Mouse (Mus musculus) ovary, postnatal 36 days (tissue): ENCODE measurements around the gene Lcat.
"Not testable (repeated sequence)": the region's sequence is repeated elsewhere in the genome, so short reads cannot be mapped to it uniquely, and the experiment has no call there.

Source experiments
- DNase-seq: peaks from one replicate; pipeline ENCODE4 v3.0.0; 2022; ENCODE audit warnings: low spot score, mixed read lengths

Gene Lcat

DNA sequence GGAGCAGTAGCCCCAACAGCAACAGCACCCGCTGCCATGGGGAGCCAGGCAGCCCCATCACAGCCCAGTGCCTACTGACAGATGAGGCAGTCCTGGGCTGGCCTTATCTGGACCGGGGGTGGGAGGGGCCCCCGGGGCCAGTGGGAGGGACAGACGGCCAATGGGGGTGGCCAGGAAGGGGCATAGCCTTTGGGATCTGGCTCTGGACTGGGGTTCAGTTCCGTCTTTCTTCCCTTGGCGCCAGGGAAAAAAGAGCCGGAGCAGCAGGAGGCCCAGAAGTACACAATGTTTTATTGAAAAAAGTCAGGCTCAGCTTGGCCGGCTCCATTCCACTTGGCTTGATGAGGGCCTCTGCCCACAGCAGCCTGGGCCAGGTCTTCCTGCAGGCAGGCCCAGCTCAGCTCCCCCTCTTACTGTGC is at the start of gene Lcat:
Gene Lcat (minus strand): TSS at position 62 of the 419 bp plus-strand sequence.
- DNase-seq: no peak

DNA sequence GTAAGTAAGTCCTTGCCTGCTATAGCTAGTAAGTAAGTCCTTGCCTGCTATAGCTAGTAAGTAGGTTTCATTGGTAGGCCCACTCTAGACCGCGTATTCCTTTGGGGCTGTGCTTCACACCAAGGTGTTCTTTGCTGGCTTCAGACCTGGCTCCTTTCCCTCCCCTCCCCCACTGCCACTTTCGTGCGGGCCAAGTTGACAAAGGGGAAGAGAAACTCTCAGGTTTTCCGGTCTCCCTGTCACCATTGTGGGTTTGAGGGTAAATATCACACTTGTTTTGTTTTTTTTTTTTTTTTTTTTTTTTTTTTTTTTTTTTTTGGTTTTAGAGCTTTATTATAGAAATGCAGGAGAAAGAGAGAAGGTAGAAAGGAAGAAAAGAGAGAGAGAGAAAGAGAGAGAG is 49.3 kb upstream of the Lcat start:
- DNase-seq: no peak

DNA sequence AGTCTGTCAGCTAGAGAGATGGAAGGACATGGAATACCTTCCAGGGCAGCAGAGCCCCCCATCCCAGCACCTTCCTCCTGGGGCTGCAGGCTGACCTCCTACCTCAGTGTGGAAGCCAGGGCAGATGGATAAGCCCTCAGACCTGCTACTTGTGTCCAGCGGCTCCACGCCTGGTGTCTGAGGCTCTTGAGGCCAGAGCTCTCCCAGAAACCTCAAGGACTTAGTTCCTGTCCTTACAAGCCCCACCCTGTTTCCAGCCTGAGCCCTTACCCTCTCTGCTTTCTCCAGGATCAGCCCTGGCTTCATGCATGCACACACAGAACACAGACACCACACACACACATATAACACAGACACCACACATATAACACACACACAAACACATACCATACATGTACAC is 48.4 kb upstream of the Lcat start:
- no peak for DNase-seq

DNA sequence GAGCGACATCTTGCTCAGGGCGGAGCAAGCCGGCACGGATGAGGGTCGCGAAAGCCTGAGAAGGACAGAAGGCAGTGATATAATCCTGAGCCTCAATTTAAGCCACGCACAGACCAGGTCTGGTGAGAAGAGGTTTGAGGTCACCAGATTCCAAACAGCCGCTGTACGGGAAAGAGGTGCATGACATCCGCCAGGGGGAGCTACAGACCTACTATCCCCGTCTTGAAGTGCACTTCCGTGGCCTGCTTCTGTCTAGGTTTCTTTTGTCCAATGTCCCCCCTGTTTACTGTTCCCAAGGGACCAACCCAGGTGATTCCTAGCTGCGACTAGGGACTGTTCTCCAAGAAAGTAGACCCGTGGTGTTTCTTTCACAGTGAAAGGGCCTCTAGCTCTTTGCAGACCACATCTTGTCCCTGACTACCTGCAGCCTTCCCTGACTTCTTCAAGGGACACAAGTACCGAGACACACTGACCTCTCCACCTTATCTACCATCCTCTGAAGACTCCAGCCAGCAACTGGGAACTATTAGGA is 47.7 kb upstream of the Lcat start, which contains the start of gene Dus2:
Gene Dus2 (plus strand): TSS at position 482 of the 532 bp plus-strand sequence.
- peak; percentile 74 for DNase-seq

DNA sequence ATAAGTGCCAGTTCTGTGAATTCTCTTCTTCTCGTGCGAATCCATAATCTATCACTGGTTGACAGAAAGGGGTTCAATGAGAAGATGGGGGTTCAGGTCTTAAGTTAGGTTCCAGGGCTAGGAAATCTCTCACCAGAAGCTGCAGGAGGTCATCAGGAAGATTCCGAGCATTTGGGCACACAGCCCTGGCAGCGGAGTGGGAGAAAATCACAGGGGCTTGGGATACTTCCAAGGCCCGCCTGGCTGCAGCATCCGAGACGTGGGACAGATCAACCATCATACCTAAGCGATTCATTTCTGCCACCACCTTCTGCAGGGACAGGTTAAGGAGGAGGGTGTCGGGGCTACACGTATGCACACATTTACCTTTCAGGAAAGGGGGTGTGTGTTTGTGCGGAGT is 45.4 kb upstream of the Lcat start:
- DNase-seq: no peak

DNA sequence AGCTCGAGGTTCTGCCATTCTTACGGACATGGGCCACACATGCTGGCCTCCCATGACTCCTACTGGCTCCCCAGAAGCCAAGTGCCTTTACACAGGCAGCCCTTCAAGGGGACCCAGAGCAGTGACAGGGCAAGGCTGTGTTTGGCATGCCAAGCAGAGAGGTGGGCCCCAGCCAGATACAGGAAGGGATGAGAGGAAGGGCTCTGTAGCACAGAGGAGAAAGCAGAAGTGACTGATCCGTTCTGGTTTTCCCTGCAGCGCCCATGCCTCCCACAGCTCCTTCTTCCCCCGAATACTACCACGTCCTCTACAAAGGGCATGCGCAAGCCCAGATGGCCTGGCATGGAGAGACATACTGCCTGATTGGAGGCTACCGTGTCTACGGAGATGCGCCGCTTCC is 40.2 kb upstream of the Lcat start:
- not testable (repeated sequence) for DNase-seq

DNA sequence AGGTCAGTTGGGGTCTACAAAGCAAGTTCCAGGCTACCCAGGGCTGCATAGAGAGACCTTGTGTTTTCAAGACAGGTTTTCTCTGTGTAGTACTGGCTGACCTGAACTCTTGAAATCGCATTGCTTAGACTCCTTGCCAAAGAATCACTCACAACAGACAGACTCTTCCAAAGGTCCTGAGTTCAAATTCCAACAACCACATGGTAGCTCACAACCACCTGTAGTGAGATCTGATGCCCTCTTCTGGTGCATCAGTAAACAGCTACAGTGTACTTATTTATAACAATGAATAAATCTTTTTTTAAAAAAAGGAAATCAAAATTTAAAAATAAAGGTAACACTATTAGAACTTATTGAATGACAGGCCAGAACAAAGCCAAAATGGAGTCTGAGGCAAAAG is 38.0 kb upstream of the Lcat start:
- DNase-seq: no peak

DNA sequence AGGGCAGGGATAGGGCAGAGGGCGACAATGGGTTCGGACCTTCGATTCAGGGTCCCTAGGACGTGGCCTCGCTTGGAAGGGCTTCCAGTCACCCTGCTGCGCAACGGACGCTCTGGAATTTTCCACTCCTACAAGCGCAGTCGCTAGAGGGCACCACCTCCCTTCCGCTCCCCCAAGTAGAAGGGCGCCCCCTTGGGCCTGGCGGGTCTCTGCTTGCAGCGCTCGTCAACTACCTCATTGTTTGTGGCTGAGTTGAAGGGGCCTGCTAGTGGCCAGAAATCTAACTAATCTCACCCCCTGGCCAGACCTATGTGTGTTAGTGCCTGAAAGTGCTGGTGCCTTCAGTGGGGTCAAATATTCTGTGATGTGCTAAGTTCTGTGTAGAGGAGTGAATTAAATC is 36.1 kb upstream of the Lcat start, which contains the start of gene Dpep3:
Gene Dpep3 (minus strand): TSS at position 105 of the 400 bp plus-strand sequence.
- DNase-seq: no peak

DNA sequence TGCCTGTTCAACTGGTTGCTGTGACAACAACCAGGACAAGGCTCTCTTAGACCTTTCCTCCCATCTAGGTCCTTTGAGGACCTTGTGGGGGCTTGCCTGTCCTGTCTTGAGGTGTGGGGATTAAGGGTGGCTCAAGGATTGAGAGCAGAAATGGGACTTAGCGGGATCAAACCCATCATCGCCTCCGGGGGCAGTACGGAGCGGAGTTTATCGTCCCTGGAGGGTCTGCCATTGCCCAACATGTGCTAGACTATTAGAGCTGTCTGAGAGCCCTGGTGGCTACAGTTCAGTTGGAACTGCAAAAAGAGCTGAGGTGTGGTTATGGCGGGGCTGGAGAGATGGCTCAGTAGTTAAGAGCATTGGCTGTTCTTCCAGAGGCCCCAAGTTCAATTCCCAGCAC is 32.2 kb upstream of the Lcat start:
- DNase-seq: no peak

DNA sequence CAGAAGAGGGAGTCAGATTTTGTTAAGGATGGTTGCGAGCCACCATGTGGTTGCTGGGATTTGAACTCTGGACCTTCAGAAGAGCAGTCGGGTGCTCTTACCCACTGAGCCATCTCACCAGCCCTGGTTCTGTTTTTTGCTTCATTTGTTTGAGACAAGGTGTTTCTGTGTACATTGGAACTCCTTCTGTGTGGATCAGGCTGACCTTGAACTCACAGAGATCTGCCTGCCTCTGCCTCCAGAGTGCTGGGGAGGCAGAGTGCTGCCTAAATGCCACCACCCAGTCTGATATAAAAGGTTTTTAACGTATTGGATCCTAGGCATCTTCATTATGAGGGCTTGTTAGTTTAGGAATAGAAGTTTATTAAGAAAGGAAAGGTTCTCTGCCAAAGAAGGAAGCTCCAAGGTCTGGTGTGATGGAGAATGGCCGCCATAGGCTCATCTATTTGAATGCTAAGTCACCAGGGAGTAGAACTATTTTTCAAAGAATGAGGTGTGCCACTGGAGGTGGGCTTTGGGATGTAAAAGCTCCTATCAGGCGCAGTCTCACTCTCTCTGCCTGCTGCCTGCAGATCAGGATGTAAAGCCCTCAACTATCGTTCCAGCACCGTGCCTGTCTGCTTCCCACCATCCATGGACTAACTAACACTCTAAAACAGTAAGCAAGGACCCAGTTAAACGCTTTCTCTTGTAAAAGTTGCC is 28.0 kb upstream of the Lcat start:
- DNase-seq: no peak

DNA sequence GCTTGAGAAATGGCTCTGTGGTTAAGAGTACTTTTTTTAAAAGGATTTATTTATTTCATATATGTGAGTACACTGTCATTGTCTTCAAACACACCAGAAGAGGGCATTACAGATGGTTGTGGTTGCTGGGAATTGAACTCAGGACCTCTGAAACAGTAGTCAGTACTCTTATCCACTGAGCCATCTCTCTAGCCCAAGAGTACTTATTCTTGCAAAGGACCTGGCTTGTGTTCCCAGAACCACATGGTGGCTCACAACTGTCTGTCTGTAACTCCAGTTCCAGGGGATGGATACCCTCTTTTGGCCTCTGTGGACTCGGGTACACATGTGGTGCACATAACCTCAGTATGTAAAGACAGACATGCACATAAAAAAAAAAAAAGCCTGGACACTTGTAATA is 26.2 kb upstream of the Lcat start:
- DNase-seq: no peak

DNA sequence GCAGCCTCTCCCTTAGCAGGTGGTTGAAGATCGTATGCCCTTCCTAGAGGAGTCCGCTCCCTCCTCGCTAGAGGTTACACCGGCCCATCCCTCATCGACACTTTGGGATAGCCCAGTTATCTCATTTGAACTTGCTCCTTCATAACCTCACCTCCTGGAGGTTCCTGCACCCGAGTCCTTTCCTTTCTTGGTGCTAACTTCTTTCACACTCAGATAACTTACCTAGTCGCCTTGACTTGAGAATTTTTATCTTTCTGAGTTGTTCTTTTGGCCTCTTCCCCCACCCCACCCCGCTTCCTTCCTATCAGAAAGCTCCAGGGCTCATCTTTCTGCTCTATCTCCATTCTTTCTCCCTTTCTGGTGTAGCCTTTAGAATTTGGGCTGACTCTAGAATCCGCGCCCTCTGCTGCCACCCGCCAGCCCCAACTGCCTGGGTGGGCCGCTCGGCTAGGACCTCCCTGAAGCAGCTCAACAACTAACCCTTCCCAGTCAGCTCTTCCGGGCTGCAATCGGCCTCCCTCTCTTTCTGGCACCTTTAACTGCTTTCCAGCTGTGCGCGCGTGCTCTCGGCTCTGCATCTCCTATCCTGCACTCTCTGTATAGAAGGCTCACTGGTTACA is 23.6 kb upstream of the Lcat start:
- no peak for DNase-seq

DNA sequence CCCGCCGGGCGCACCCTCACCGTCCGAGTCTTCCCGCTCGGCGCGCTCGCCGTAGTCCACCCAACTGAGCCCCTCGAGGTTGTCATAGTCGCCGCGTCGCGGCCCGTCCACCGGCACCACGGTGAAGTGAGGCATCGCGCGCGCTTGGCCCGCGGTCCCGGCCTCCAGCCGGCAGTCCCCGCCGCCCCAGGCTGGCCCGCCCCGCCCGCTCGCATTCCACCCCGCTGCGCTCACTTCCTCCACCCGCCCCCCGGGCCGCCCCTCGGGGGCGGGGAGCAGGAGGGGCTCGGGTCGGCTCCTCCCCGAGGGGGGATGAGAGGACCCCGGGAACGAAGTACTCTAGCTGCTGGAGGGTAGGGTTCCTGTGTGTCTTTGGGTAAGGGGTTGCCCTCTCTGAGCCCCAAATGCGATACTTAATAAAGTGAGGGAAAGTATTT is 22.7 kb upstream of the Lcat start, which contains the start of gene Slc12a4:
Gene Slc12a4 (minus strand): TSS at position 193 of the 437 bp plus-strand sequence.
- DNase-seq: peak; percentile 84

DNA sequence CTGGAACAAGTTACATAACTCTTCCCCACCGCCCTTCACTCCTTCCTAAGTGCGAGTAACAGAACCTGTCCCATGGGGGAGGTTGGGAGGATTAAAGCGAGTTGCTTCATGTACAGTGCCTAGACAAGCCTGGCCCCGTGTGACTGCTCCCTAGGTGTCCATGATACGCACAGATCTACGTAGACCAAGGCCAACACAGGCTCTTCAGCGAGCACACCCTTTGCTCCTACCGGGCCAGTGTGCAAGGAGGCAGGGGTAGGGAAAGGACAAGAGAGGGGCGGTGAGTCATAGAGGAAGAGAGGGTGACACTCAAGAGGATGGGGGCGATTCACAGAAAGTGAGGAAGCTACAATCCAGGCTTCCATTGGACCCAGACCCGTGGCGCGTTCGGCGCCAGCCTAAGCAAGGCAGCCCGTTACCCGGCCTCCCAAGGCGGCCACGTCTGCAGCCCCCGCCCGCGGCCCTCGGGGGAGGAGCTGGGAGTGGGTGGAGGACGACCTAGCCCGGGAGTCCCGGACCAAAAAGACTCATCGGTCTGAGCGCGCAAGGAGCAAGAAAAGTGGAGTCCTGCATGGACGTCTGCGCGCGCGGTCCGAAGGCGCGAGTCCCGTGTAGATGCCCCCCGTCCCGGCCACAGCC is 22.2 kb upstream of the Lcat start:
- DNase-seq: peak; percentile 69

DNA sequence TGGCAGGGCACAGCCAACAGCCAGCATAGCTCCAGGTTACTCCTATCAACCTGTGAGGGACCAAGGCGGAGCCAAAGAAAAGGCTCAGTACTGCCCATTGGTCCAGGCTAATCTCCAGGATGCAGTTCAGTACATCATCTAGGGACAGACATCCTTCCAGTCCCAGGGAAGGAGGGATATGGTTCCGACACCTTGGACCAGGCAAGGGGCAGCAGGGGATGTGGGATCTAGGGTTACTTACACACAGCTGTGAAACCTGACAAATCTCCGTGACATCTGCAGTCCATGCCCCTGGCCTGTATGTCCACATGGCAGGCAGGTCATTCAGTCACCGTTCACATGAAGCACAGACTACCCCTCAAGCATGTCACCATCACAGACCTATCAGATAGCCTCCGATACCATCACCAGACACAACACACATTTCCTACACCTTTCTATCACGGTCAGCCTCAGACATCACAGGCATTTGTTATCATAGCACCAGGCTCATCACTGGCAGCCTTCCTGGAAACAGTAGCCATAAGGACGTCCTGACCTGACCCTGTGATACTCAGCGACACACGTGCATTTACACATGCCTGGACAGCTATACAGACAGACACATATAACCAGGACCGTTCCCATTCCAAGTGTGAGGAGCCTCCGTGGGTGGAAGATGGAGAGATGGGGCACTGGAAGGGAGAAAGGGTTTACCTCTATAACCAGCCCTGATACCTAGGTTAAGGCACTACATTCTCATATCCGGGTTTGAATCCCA is 21.5 kb upstream of the Lcat start:
- DNase-seq: no peak

DNA sequence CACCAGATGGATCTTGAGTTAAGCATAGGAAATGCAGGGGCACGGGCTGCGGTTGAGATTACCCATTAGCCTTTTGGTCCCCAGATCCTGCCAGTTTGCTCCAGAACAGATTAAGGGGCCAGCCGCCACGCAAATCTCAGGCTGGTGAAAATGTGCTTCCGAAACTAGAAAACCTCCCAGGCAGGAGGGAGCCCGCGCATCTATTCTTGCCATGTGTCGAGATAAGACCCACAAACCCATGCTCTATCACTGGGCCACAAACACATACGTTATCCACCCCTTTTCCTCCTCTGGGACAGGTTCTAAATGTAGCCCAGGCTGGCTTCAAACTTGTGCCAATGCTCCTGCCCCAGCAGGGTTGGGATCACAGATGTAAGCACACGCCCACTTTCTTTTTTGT is 18.4 kb upstream of the Lcat start:
- DNase-seq: no peak

DNA sequence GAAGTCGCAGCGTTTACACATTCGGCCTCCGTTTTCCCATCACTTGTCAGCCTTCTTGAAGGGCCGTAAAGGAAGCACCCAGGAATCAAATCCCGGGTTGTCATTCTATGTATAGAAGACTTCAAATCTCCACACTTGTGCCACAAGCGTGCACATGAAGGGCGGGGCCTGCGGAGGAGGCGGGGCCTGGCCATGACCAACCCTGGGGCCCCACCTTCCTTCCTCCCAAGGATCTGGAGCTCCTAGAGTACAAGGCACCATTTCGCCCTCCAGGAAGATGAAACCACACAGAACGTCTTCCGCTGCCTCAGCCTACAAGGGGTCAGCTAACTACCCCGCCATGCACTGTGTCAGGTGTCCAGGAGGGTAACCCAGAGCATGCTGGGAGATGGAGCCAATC is 17.9 kb upstream of the Lcat start:
- no peak for DNase-seq

DNA sequence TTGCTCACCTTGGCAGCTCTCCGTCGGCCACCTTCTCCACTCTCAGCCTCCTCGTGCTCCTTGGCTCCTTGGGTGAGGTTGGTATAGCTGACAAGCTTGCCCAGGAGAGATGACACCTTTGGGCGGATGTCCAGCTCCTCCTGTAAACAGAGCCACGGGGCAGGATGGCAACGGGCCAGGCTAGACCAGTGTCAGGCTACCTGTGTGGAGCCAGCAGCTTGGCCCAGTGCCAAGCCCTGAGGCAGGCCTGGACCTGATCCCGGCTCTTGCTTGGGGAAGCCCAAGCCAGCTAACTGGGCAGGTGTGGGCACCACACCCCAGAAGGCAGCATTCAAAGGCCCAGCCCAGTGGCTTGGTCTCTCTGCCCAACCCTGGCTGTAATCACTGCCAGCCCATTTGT is 16.2 kb upstream of the Lcat start:
- DNase-seq: peak; percentile 64

DNA sequence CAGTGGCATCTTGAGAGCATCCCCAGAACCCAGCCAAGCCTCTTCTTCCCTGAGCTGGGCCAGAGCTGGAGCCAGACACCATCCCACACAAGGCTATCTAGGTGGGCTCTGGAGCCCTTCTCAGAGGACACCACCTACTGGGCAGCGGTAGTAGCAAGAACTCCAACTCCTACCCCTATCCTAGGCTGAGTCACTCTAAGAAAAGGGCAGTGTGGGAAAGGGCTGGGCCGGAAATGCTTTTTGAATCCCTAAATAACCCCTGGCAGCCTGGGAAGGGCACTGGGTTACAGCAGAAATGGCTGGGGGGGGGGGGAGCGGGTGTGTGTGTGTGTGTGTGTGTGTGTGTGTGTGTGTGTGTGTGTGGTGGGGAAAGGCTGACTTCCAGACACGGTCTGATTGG is 14.6 kb upstream of the Lcat start:
- DNase-seq: no peak

DNA sequence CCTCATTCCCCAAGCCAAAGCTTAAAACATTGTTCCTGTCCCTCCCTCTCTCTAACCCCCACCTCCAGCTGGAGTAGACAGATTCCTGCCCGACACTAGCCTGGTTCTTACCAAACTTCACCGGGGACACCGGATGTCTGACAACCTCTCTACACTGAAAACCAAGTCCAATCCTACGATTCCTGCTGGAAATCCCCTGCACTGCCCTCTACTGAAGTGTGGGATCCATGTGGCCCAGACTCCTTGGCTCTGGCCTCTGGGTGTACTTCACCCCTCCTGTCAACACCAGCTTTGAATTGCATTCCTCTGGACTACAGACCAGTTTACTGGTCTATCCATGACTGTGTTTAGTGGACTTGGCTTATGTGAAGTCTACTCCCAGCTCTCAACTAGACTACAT is 13.4 kb upstream of the Lcat start:
- no peak for DNase-seq

DNA sequence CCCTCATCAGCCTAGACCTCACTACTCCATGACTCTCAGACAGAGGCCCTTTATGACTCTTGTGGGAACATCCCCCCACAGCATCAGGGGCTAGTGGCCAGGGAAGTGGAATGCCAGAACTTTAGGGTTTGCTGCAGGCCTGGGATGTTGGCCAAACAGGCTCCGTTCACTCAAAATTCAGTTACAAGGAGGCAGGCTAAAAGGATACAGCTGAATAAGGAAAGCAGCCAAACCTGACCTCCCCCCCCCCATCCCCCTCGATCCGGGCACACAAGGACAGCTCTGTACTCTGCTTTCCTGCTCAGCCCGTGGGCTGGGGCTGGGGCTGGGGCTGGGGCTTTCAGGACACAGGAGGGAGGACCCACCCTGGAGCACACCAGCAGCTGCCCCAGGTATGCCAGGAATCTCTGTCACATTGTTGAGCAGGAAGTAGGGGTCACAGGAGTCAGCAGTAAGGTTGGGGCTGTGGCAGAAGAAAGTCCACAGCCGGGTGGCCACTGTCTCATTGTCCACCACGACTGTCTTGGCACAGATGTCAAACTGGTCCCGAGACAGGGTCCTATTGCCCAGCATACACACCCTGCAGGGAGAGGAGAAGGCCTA is 8.0 kb upstream of the Lcat start:
- no peak for DNase-seq

DNA sequence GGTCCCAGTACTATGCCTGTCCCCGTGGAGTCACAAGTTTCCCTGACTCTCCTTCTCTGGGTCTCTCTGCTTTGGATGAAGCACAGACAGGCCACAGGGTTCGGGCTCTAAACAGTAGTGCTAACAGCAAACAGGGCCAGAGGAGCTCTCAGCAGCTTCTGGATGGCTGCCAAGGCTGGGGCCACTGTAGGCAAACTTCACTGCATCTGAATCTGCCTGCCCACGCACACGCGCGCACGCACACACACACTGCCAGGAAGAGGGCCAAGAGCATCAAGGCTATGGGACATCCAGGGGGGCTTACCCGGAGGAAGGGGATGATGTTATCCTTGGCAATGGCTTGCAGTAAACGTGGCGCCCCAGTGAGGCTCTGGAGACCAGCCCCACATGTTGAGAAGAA is 6.2 kb upstream of the Lcat start:
- peak; percentile 70 for DNase-seq
